Mouse (Mus musculus) urinary bladder, postnatal 14 days (tissue): ENCODE results near the gene Gpc6.

Experiments
- DNase-seq: peaks from one replicate; pipeline ENCODE4 v3.0.0; 2021; ENCODE audit warnings: low spot score

The Gpc6 gene

DNA sequence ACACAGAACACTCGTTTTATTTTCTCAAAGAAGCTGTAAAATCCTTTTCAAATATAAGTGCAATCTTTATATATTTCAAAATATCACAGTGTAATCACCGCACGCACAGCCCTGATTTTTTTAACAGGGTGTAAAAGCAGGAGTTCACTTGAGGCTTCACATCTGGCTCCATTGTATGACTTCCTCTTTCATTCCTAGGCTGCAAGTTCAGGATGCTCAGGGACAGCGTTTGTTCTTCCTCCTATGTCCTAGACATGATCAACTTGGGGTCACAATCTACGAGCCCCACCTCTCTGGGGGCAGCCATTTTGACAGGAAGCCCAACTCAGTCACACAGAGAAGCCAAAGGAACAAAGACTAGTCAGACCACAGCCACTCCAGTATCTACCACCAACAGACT, 1094.2 kb downstream of the Gpc6 start:
- no peak for DNase-seq

GRCm38 (mm10) chr14:118021867-118022543, 1096.9 kb downstream of the Gpc6 start:
- DNase-seq: no peak
